Mouse (Mus musculus) CH12.LX (cell line): ENCODE measurements around the gene Zfp651.

ENCODE experiments used
- MAX ChIP-seq: IDR thresholded peaks from 2 replicates; pipeline ENCODE4 v1.6.1; 2011; ENCODE audit warnings: low read length, improper control_type of control experiment
- SIN3A ChIP-seq: IDR thresholded peaks from 2 replicates; pipeline ENCODE4 v1.6.1; 2012; ENCODE audit warnings: low read length, improper control_type of control experiment, inconsistent platforms
- TCF12 ChIP-seq: IDR thresholded peaks from 2 replicates; pipeline ENCODE4 v1.6.1; 2014; ENCODE audit warnings: low read depth, mild to moderate bottlenecking, inconsistent platforms, low read length, improper control_type of control experiment

DNA sequence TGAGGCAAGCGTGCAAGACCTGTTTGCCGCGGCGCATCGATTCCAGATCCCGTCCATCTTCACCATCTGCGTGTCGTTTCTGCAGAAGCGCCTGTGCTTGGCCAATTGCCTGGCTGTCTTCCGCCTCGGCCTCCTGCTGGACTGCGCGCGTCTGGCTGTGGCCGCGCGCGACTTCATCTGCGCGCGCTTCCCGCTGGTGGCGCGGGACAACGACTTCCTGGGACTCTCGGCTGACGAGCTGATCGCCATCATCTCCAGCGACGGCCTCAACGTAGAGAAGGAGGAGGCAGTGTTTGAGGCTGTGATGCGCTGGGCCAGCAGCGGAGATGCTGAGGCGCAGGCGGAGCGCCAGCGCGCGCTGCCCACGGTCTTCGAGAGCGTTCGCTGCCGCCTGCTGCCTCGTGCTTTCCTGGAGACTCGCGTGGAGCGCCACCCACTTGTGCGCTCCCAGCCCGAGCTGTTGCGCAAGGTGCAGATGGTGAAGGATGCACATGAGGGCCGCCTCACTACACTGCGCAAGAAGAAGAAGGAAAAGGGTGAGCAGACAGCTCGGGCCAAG is 19.0 kb downstream of the Zfp651 start:
- TF ChIP-seq SIN3A (no peak), TCF12 (no peak), MAX (no peak)
